In the genomic region with DNA sequence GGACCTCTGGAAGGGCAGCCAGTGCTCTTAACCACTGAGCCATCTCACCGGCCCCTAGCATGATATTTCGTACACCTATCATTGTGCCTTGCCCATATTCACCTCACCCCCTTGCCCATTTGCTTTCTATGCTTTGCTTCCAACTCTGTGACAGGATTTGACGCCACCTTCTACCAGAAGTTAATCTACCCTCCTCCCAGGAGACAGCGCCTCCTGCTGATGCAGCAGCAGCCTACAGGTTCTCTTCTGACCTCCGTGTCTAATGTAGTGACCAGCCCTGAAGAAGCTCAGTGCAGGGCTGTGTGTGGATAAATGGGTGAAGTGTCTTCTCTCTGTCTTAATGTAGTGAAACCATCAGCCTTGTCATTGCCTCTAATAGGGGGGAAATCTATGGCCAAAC, we compare ENCODE assay signal across 19 mouse cellular contexts. TPM values are rescaled to one million over a fixed set of nuclear protein-coding genes. Genes with fewer than 3 reads are reported as not detected.
DNase-seq lines count a peak whose midpoint lies in the region; ATAC-seq and TF ChIP-seq lines count a peak whose summit lies in the region.
"Had no signal": no experiment of that assay in that cellular context is flagged by ENCODE, and none has a peak within 500 bp of the region (broad histone marks: within the 10 kb centered on the region; RNA-seq: fewer than 3 reads in every experiment).

No protein-coding gene starts in this region.

- no peaks in the 10 kb centered on the region for H3K9me3 ChIP-seq in midbrain, postnatal 0 days (ENCODE audit: low read length)
- H3K9me3 ChIP-seq in midbrain, embryonic 13.5 days = no peaks in the 10 kb centered on the region
- H3K9me3 ChIP-seq in ES-Bruce4 (replicated peaks; ENCODE audit: control insufficient read depth, insufficient read depth, low read length, poor library complexity, severe bottlenecking) = no peaks in the 10 kb centered on the region
- no peaks in the 10 kb centered on the region for H3K9me3 ChIP-seq in hindbrain, embryonic 14.5 days (ENCODE audit: control insufficient read depth, low read length)
- H3K9me3 ChIP-seq: heart, embryonic 13.5 days; hindbrain, embryonic 12.5 days; intestine, embryonic 15.5 days; limb, embryonic 10.5 days; liver, embryonic 15.5 days; stomach, embryonic 15.5 days had no signal

- H3K4me3 ChIP-seq in kidney, adult 2 months (ENCODE audit: insufficient read depth, low read depth, low read length) = no peak overlapping the region
- no peak overlapping the region for H3K4me3 ChIP-seq in midbrain, postnatal 0 days (ENCODE audit: low read depth, low read length)
- H3K4me3 ChIP-seq in midbrain, embryonic 13.5 days (replicated peaks) = no peak overlapping the region
- no peak overlapping the region for H3K4me3 ChIP-seq in ES-Bruce4 (ENCODE audit: low read depth, low read length)
- no peak overlapping the region for H3K4me3 ChIP-seq in hindbrain, embryonic 14.5 days (replicated peaks; ENCODE audit: low read length)
- H3K4me3 ChIP-seq: heart, embryonic 13.5 days; hindbrain, embryonic 12.5 days; intestine, embryonic 15.5 days; limb, embryonic 10.5 days; liver, embryonic 15.5 days; stomach, embryonic 15.5 days had no signal

- H3K36me3 ChIP-seq in kidney, adult 2 months (ENCODE audit: control insufficient read depth, insufficient read depth, low read length) = no peaks in the 10 kb centered on the region
- no peaks in the 10 kb centered on the region for H3K36me3 ChIP-seq in midbrain, postnatal 0 days (ENCODE audit: insufficient read depth, low read length)
- no peaks in the 10 kb centered on the region for H3K36me3 ChIP-seq in midbrain, embryonic 13.5 days
- H3K36me3 ChIP-seq in ES-Bruce4 (ENCODE audit: control insufficient read depth, insufficient read depth, low read length, poor library complexity, severe bottlenecking) = no peaks in the 10 kb centered on the region
- H3K36me3 ChIP-seq in hindbrain, embryonic 14.5 days (replicated peaks; ENCODE audit: control insufficient read depth, insufficient read depth) = no peaks in the 10 kb centered on the region
- H3K36me3 ChIP-seq: heart, embryonic 13.5 days; hindbrain, embryonic 12.5 days; intestine, embryonic 15.5 days; limb, embryonic 10.5 days; liver, embryonic 15.5 days; stomach, embryonic 15.5 days had no signal

- TF ChIP-seq CTCF in kidney, adult 2 months (conservative IDR thresholded peaks at IDR 0.05; ENCODE audit: insufficient read depth, insufficient read length, low read depth, low read length) = 0 out of 2 replicates have a peak, but pooled peaks have one; percentile 10
- 0 out of 2 replicates have a peak, but pooled peaks have one; percentile 25 for TF ChIP-seq CTCF in midbrain, postnatal 0 days (IDR thresholded peaks at IDR 0.05)
- TF ChIP-seq CTCF in ES-Bruce4 (IDR thresholded peaks at IDR 0.05; ENCODE audit: low read depth, low read length) = peak; percentile 61

- TF ChIP-seq EP300 in ES-Bruce4 (IDR thresholded peaks at IDR 0.05; ENCODE audit: insufficient read depth, low read depth, low read length) = no peak

- WGBS in kidney, adult 2 months = 71% methylated on average over 5 of the region's 5 CpGs
- 59% methylated on average over 5 of the region's 5 CpGs for WGBS in midbrain, postnatal 0 days
- WGBS in midbrain, embryonic 13.5 days = 51% methylated on average over 5 of the region's 5 CpGs
- WGBS in hindbrain, embryonic 14.5 days = 62% methylated on average over 5 of the region's 5 CpGs

- no peak overlapping the region for H3K9ac ChIP-seq in midbrain, postnatal 0 days (replicated peaks; ENCODE audit: low read length, poor library complexity, severe bottlenecking)
- no peak overlapping the region for H3K9ac ChIP-seq in midbrain, embryonic 13.5 days (replicated peaks)
- no peak overlapping the region for H3K9ac ChIP-seq in ES-Bruce4 (ENCODE audit: low read depth, poor library complexity, severe bottlenecking)
- H3K9ac ChIP-seq in hindbrain, embryonic 14.5 days = no peak overlapping the region
- H3K9ac ChIP-seq: heart, embryonic 13.5 days; hindbrain, embryonic 12.5 days; intestine, embryonic 15.5 days; liver, embryonic 15.5 days; stomach, embryonic 15.5 days had no signal

- no peak overlapping the region for H3K27ac ChIP-seq in kidney, adult 2 months (ENCODE audit: insufficient read depth, low read depth, low read length)
- H3K27ac ChIP-seq in midbrain, postnatal 0 days (ENCODE audit: low read depth, low read length) = no peak overlapping the region
- H3K27ac ChIP-seq in midbrain, embryonic 13.5 days = no peak overlapping the region
- H3K27ac ChIP-seq in ES-Bruce4 (ENCODE audit: insufficient read depth, low read length) = no peak overlapping the region
- no peak overlapping the region for H3K27ac ChIP-seq in hindbrain, embryonic 14.5 days
- H3K27ac ChIP-seq: heart, embryonic 13.5 days; hindbrain, embryonic 12.5 days; intestine, embryonic 15.5 days; limb, embryonic 10.5 days; liver, embryonic 15.5 days; stomach, embryonic 15.5 days had no signal

- no peak for TF ChIP-seq POLR2A in kidney, adult 2 months (IDR thresholded peaks at IDR 0.05; ENCODE audit: low read depth, low read length)
- no peak for TF ChIP-seq POLR2A in ES-Bruce4 (IDR thresholded peaks at IDR 0.05; ENCODE audit: insufficient read depth, low read length)

- no peaks in the 10 kb centered on the region for H3K4me1 ChIP-seq in kidney, adult 2 months (ENCODE audit: control insufficient read depth, insufficient read depth, low read length)
- H3K4me1 ChIP-seq in midbrain, postnatal 0 days (ENCODE audit: insufficient read depth, low read length) = no peaks in the 10 kb centered on the region
- no peaks in the 10 kb centered on the region for H3K4me1 ChIP-seq in midbrain, embryonic 13.5 days (replicated peaks)
- no peaks in the 10 kb centered on the region for H3K4me1 ChIP-seq in ES-Bruce4 (ENCODE audit: control insufficient read depth, insufficient read depth, low read length)
- no peaks in the 10 kb centered on the region for H3K4me1 ChIP-seq in hindbrain, embryonic 14.5 days (replicated peaks; ENCODE audit: control insufficient read depth, insufficient read depth, low read length)
- H3K4me1 ChIP-seq: heart, embryonic 13.5 days; hindbrain, embryonic 12.5 days; intestine, embryonic 15.5 days; limb, embryonic 10.5 days; stomach, embryonic 15.5 days had no signal

- no peak overlapping the region for H3K4me2 ChIP-seq in midbrain, postnatal 0 days (ENCODE audit: low read depth, low read length, poor library complexity, severe bottlenecking)
- H3K4me2 ChIP-seq in midbrain, embryonic 13.5 days (replicated peaks) = no peak overlapping the region
- no peak overlapping the region for H3K4me2 ChIP-seq in hindbrain, embryonic 14.5 days (replicated peaks)
- H3K4me2 ChIP-seq: heart, embryonic 13.5 days; hindbrain, embryonic 12.5 days; intestine, embryonic 15.5 days; liver, embryonic 15.5 days; stomach, embryonic 15.5 days had no signal

- no peak for DNase-seq in kidney, adult 2 months
- DNase-seq in kidney, postnatal 10 days = no peak
- no peak for DNase-seq in midbrain, postnatal 0 days (ENCODE audit: low spot score)
- peak; percentile 53 for DNase-seq in ZHBTc4 (ENCODE audit: low read depth, low spot score)
- no peak for DNase-seq in hindbrain, embryonic 14.5 days (ENCODE audit: low spot score)
- no peak for DNase-seq in MN1 (ENCODE audit: low spot score)
- DNase-seq: cerebellum, adult 11-12 months; cerebellum, postnatal 36 days; gastrocnemius, postnatal 14 days; kidney, postnatal 25 days; thymus, postnatal 25 days had no signal

- no peaks in the 10 kb centered on the region for H3K27me3 ChIP-seq in kidney, adult 2 months (replicated peaks; ENCODE audit: control insufficient read depth, insufficient read depth, low read length)
- H3K27me3 ChIP-seq in midbrain, postnatal 0 days (ENCODE audit: insufficient read depth, low read length) = peaks cover 30% of the 10 kb centered on the region; the same call in 1 of the 2 replicates
- H3K27me3 ChIP-seq in midbrain, embryonic 13.5 days = peaks cover 55% of the 10 kb centered on the region
- H3K27me3 ChIP-seq in ES-Bruce4 (ENCODE audit: control insufficient read depth, insufficient read depth, low read length, poor library complexity, severe bottlenecking) = no peaks in the 10 kb centered on the region
- H3K27me3 ChIP-seq in hindbrain, embryonic 14.5 days (ENCODE audit: control insufficient read depth, insufficient read depth, low read length) = peaks cover 22% of the 10 kb centered on the region
- H3K27me3 ChIP-seq: intestine, embryonic 15.5 days; stomach, embryonic 15.5 days had no signal

- no peak for ATAC-seq in midbrain, postnatal 0 days (ENCODE audit: low FRiP score)
- no peak for ATAC-seq in midbrain, embryonic 13.5 days
- no peak for ATAC-seq in hindbrain, embryonic 14.5 days (ENCODE audit: low FRiP score)
- ATAC-seq: intestine, embryonic 15.5 days had no signal

RNA-seq across cellular contexts. Expression of a gene that starts 15.8 kb away (rescaled TPM):
- polyA plus RNA-seq in kidney, adult 2 months (2012; rRNA removed) = 1.4 and 2.1 TPM in 2 replicates
- 0.60 and 0.99 TPM in 2 replicates for total RNA-seq in midbrain, postnatal 0 days (2014; rRNA removed)
- 0.20 and 0.25 TPM in 2 replicates for polyA plus RNA-seq in midbrain, postnatal 0 days (2015; fragmentation: Nextera tagmentation; extraction: Ambion mirVana)
- 0.76 and 1.0 TPM in 2 replicates for polyA plus RNA-seq in midbrain, embryonic 13.5 days (2015; fragmentation: Nextera tagmentation; extraction: Ambion mirVana)
- 1.2 TPM in 2 replicates for polyA plus RNA-seq in ES-Bruce4 (2011; ENCODE audit: insufficient read depth, insufficient read length, low read depth, missing spikeins)
- 0.80 and 0.91 TPM in 2 replicates for polyA plus RNA-seq in hindbrain, embryonic 14.5 days (2014; fragmentation: Nextera tagmentation; extraction: Ambion mirVana)

RNA-seq across cellular contexts. Expression of a gene that starts 25.1 kb away (rescaled TPM):
- 2.9 and 4.1 TPM in 2 replicates for polyA plus RNA-seq in kidney, adult 2 months (2012; rRNA removed)
- 1.4 and 2.6 TPM in 2 replicates for total RNA-seq in midbrain, postnatal 0 days (2014; rRNA removed)
- 2.6 and 2.9 TPM in 2 replicates for polyA plus RNA-seq in midbrain, postnatal 0 days (2015; fragmentation: Nextera tagmentation; extraction: Ambion mirVana)
- polyA plus RNA-seq in midbrain, embryonic 13.5 days (2015; fragmentation: Nextera tagmentation; extraction: Ambion mirVana) = 3.2 and 3.7 TPM in 2 replicates
- 0.54 TPM in 1 of 2 replicates, not detected in the other for polyA plus RNA-seq in ES-Bruce4 (2011; ENCODE audit: insufficient read depth, insufficient read length, low read depth, missing spikeins)
- 3.9 and 5.3 TPM in 2 replicates for polyA plus RNA-seq in hindbrain, embryonic 14.5 days (2014; fragmentation: Nextera tagmentation; extraction: Ambion mirVana)

Comparison
In these comparisons a context has a peak if more than half of its experiments do, and no peak if none do; other contexts are left out.
1. CTCF ChIP-seq: peak in every context shown above with its lines; median percentile 61 in ES-Bruce4; 25 in midbrain, postnatal 0 days; 10 in kidney, adult 2 months.